Mouse (Mus musculus): ENCODE data around the gene Dkkl1. TPM values are rescaled to one million over a fixed set of nuclear protein-coding genes. Genes with fewer than 3 reads are reported as not detected.

Dkkl1 gene
- total and polyA plus RNA-seq, 3 experiments = 9.2 to 32.0 TPM; not detected in 1

- no peaks in the 10 kb centered on the region for H3K79me2 ChIP-seq (ENCODE audit: control insufficient read depth, insufficient read depth, low read length, poor library complexity)
- TF ChIP-seq RAD21 (IDR thresholded peaks at IDR 0.05; ENCODE audit: low read depth, low read length) = no peak
- no peak for TF ChIP-seq TCF12 (IDR thresholded peaks at IDR 0.05; ENCODE audit: low read depth, low read length)
- TF ChIP-seq GABPA (IDR thresholded peaks at IDR 0.05; ENCODE audit: low read depth, low read length) = no peak
- H3K4me1 ChIP-seq (ENCODE audit: control insufficient read depth in 1 of 2, insufficient read depth in 2 of 2, low read length in 2 of 2) = no peaks in the 10 kb centered on the region
- no peak for DNase-seq (ENCODE audit: low read depth, low spot score)
- H3K27ac ChIP-seq (ENCODE audit: control insufficient read depth, low read depth, low read length) = no peak overlapping the region
- no peak overlapping the region for H3K9ac ChIP-seq (ENCODE audit: control insufficient read depth, low read depth, low read length, poor library complexity, severe bottlenecking)
- no peak overlapping the region for H3K4me3 ChIP-seq (ENCODE audit: control insufficient read depth in 1 of 2, insufficient read depth in 1 of 2, low read depth in 2 of 2, low read length in 2 of 2)
- H3K9me3 ChIP-seq (replicated peaks; ENCODE audit: insufficient read depth, low read length) = no peaks in the 10 kb centered on the region
- no peaks in the 10 kb centered on the region for H3K36me3 ChIP-seq (ENCODE audit: control insufficient read depth in 1 of 2, insufficient read depth in 2 of 2, low read length in 2 of 2)
- peaks cover 4 to 9% of the 10 kb centered on the region in 2 experiments for H3K27me3 ChIP-seq (ENCODE audit: control insufficient read depth in 1 of 2, insufficient read depth in 2 of 2, low read length in 2 of 2)
These were observed 44.0 kb downstream of the Dkkl1 start for GRCm38 (mm10) chr7:45167761-45168445.

GRCm38 (mm10) chr7:45166950-45167401, 45.0 kb downstream of the Dkkl1 start:
- no peaks in the 10 kb centered on the region for H3K9me3 ChIP-seq (replicated peaks; ENCODE audit: insufficient read depth, low read length)
- no peak overlapping the region for H3K9ac ChIP-seq (ENCODE audit: control insufficient read depth, low read depth, low read length, poor library complexity, severe bottlenecking)
- no peak overlapping the region for H3K27ac ChIP-seq (ENCODE audit: control insufficient read depth, low read depth, low read length)
- no peaks in the 10 kb centered on the region for H3K79me2 ChIP-seq (ENCODE audit: control insufficient read depth, insufficient read depth, low read length, poor library complexity)
- no peak for DNase-seq (ENCODE audit: low read depth, low spot score)
- no peak overlapping the region for H3K4me3 ChIP-seq (ENCODE audit: control insufficient read depth in 1 of 2, insufficient read depth in 1 of 2, low read depth in 2 of 2, low read length in 2 of 2)
- no peaks in the 10 kb centered on the region; a peak in 2 of 4 replicates for H3K4me1 ChIP-seq (ENCODE audit: control insufficient read depth in 1 of 2, insufficient read depth in 2 of 2, low read length in 2 of 2)
- H3K36me3 ChIP-seq (ENCODE audit: control insufficient read depth in 1 of 2, insufficient read depth in 2 of 2, low read length in 2 of 2) = no peaks in the 10 kb centered on the region
- TF ChIP-seq ZNF384 (IDR thresholded peaks at IDR 0.05; ENCODE audit: low read depth, low read length) (no peak), MYC (IDR thresholded peaks at IDR 0.05; ENCODE audit: low read depth, low read length) (no peak), ZKSCAN1 (IDR thresholded peaks at IDR 0.05; ENCODE audit: low read depth, low read length) (no peak), E2F4 (IDR thresholded peaks at IDR 0.05; ENCODE audit: borderline replicate concordance, low read depth, low read length) (no peak), ZMIZ1 (IDR thresholded peaks at IDR 0.05; ENCODE audit: low read depth, low read length) (no peak), CTCF (IDR thresholded peaks at IDR 0.05 in 2 of 3, conservative IDR thresholded peaks at IDR 0.05 in 1 of 3; ENCODE audit: control insufficient read depth in 1 of 3, insufficient read depth in 1 of 3, low read depth in 2 of 3, low read length in 3 of 3, poor library complexity in 1 of 3, severe bottlenecking in 1 of 3) (no peak), MAX (IDR thresholded peaks at IDR 0.05; ENCODE audit: low read length) (no peak), UBTF (IDR thresholded peaks at IDR 0.05; ENCODE audit: borderline replicate concordance, insufficient read depth, low read depth, low read length) (no peak), TAL1 (IDR thresholded peaks at IDR 0.05; ENCODE audit: low read length) (no peak), MAFK (IDR thresholded peaks at IDR 0.05; ENCODE audit: borderline replicate concordance, low read depth, low read length) (no peak), GATA1 (IDR thresholded peaks at IDR 0.05; ENCODE audit: low read depth, low read length) (no peak), TBP (IDR thresholded peaks at IDR 0.05; ENCODE audit: low read depth, low read length) (no peak), NRF1 (IDR thresholded peaks at IDR 0.05; ENCODE audit: insufficient read depth, low read depth, low read length, poor library complexity, severe bottlenecking) (no peak), BHLHE40 (IDR thresholded peaks at IDR 0.05; ENCODE audit: borderline replicate concordance, low read depth, low read length) (no peak), RCOR1 (IDR thresholded peaks at IDR 0.05; ENCODE audit: low read depth, low read length) (no peak), USF1 (IDR thresholded peaks at IDR 0.05; ENCODE audit: low read depth, low read length) (no peak), SMC3 (IDR thresholded peaks at IDR 0.05; ENCODE audit: low read depth, low read length) (no peak), HCFC1 (IDR thresholded peaks at IDR 0.05; ENCODE audit: low read depth, low read length) (no peak)
- peaks cover 4 to 9% of the 10 kb centered on the region in 2 experiments for H3K27me3 ChIP-seq (ENCODE audit: control insufficient read depth in 1 of 2, insufficient read depth in 2 of 2, low read length in 2 of 2)
